Mouse (Mus musculus) induced T-regulatory cell, adult 2 months (primary cell): ENCODE results near the gene Dnm3.

ENCODE experiments used
- DNase-seq: peaks from one replicate; pipeline ENCODE4 v3.0.0-alpha.2; 2012; ENCODE audit warnings: low read depth

Gene Dnm3

DNA sequence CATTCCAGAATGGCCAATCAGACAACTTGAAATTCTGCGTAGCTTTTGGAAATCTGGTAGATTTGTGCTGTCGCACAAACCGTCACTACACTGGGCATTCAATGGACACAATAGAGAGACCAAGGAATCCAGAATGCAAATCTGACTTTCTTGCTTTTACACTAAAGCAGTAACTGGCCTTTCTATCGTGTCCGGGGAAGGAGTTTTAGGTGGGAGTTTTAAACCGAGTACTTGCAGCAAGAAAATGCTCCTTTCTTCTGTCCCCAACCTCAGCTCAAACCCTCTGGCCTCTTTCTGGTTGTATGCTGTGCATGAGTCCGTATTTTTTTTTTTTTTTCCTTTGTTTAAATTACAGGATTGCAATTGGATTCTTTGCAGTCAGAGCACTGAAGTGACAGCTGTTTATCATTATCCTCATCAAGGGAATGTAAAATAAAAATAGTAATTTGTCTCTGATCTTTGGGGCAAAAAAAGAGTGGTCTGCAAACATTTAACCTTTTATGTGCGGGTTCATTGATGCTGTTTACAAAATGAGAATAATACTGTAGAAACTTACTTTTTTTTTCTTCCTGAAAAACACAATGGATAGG is 454.1 kb downstream of the Dnm3 start:
- DNase-seq, result no peak

GRCm38 (mm10) chr1:162020766-162021165 is 457.1 kb downstream of the Dnm3 start:
- DNase-seq, result no peak

DNA sequence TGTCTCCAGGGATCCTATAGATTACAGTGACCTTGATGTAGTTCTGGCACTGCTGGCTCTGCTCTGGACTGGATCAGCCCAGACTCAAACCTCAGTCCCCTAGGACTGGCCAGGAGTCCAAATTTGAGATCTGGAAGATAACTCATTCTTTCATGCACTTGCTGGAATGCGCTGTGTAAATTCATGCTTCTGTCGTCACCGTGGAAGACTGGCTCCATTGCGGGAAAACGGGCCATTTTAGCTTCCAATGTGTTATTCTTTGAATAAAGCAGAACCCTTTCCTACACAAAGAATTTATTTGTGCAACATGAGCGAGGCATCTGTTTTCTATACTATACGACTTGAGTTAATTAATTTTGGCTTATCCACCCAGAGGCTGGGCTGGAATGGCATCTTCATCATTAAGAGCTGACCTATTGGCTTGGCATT is 457.5 kb downstream of the Dnm3 start:
- no peak for DNase-seq

- DNase-seq, result no peak
Observed at GRCm38 (mm10) chr1:162018601-162018977, 459.2 kb downstream of the Dnm3 start.

DNA sequence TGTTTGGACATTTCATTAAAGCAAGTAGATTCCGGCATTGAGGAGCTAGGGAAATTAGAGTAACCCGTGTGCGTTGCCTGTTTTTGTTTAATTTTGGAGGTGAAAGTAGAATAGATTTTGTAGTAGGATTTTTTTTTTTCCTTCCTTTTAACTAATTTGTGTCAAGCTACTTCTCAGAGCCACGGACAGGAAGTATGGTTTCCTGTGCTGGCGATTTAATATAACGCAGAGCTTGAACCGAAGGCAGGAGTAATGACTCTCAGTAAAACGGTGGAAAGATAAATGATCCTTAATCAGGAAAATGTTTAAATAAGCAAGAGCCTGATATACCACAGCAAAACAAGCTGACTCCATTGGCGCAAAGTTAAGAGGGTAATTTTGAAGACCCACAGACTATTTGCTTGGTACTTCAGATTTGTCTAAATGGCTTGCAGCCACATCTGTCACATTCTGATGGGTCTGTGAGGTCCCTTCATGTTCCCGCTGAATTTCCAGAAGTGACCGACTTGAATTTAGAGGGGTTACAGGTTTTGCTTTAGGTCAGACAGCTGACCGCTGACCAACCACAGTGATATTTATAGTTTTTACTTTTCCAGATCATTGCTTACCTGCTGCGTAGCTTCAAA is 459.7 kb downstream of the Dnm3 start:
- no peak for DNase-seq

GRCm38 (mm10) chr1:162016982-162017381 is 460.9 kb downstream of the Dnm3 start:
- no peak for DNase-seq

GRCm38 (mm10) chr1:162015247-162015862 is 462.5 kb downstream of the Dnm3 start:
- no peak for DNase-seq

DNA sequence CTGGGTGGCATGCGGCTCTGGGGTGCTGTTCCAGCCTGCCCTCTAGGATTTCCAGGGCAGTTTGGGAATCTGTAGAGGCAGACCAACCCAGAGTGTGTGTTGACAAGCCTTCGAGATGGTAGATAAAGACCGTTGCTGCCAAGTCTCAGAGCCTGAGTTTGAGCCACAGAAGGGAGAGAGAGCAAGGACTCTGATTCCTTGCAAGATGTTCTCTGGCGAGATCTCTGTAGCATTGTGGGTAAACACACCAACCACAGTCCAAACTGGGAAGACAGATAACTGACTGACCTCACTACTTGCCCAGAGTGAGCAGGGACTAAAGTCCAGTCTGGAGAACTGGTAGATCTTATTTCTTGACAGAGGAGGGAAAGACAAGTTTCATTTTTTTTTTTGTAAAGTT is 464.3 kb downstream of the Dnm3 start:
- DNase-seq, result no peak

DNA sequence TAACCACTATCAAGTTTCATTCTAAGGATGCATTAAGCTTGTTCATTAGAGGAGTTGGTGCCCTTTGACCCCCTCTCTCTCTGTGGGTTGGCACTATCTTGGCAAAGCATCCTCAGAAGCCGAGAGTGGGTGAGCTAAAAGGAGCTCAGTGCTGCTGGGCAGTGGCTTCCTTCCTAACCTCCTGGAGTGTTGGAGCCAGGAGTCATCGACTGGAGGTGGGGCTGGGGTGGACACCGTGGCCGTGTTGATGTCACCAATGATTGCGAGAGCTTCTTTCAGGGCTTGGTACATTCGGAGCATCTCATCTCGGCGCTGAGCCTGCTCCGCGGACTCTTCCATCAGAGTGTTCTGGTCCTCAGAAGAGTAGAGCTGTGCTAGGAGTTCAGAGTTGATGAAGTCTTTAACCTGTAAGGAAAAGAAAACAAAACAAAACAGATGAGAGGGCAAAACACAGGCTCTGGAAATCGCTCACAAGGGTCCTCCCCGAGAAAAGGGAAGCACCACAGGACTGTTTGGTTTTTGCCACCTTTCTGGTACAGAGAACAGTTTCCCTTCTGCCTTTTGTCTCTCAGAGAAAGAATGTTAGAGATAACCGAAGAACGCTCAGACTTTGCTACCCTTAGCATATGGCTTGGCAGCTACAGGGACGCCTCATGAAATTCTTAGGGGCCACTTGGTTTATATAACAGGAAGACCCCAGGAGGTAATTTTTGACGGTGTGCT is 466.1 kb downstream of the Dnm3 start:
- no peak for DNase-seq

- DNase-seq, result no peak
Observed at GRCm38 (mm10) chr1:162009086-162009485, 468.7 kb downstream of the Dnm3 start.

DNA sequence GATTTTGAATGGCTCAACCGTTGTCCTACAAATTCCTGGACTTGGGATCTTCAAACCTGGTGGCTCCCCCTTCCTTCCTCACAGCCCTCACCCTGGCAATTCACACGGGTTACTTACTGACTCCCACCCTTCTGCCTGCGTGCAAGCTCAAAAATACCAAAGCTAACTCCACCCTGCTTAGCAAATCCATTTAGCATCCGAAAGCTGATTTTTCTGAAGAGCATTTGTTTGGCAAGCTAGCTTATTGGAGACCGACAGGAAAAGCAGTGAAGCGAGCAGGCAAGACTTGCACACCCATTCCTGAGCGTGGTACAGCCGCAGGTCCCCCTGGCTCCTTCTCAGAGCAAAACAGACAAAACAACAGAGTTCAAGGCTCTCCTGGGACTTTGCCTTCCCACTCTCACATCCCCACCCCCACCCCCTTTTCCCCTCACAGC is 469.2 kb downstream of the Dnm3 start:
- no peak for DNase-seq

DNA sequence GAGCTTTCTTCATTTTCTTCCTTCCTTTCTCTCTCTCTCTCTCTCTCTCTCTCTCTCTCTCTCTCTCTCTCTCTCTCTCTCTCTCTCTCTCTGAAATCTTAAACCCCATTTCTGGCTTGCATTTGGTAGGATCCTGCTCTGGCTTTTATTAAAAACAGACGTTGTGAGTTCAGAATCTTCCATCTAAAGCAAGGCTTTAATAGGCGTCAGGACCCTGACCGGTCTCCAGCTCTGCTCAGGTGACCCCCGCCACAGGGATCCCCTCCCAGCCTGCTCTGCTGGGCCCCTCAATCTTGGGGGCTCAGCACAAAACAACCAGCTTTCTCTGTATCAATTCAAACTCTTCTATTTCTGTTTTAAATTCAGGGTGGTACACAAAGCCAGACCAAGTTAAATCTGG is 469.6 kb downstream of the Dnm3 start:
- no peak for DNase-seq

GRCm38 (mm10) chr1:162006109-162006508 is 471.7 kb downstream of the Dnm3 start:
- no peak for DNase-seq

- DNase-seq, result no peak
Observed at GRCm38 (mm10) chr1:162004821-162005770, 472.7 kb downstream of the Dnm3 start.

DNA sequence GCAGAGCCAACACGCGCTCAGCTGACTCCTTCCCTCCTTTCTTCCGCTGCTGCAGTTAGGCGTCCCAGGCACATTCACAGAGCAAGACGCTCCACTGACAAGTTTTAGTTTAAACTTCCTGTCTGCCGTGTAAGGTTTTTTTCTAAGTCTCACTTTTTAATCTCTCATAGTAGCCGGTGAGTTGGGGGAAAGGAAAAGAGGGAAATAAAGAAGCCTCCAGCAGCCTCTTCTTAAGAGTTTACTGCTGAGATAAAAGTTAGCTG is 473.4 kb downstream of the Dnm3 start:
- no peak for DNase-seq

- no peak for DNase-seq
Observed at GRCm38 (mm10) chr1:162003729-162004517, 473.9 kb downstream of the Dnm3 start.

GRCm38 (mm10) chr1:162001328-162001727 is 476.5 kb downstream of the Dnm3 start:
- DNase-seq, result no peak

DNA sequence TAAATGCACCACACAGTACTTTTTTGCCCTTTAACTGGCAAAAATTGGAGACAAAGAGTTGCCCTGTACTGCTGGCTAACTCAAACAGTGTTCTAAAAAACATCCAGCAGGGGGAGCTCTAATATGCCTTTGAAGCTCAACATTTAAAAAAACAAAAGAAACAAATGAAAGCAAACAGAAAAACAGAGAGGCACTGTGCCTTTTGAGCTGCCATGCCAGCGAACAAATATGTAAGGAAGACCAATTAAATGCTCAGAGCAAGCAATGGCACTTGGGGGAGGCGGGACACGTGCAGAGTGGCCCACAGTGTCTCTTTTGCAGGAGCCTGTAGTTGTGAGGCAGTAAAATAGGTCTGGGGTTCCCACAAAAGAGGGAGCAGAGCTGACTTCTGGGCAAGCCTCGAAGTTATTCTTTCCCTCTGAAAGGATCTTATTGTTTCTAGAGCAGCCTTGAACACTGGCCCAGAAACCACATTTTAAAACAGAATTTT is 477.9 kb downstream of the Dnm3 start:
- peak; percentile 85 for DNase-seq

GRCm38 (mm10) chr1:161999338-161999737 is 478.5 kb downstream of the Dnm3 start:
- no peak for DNase-seq

DNA sequence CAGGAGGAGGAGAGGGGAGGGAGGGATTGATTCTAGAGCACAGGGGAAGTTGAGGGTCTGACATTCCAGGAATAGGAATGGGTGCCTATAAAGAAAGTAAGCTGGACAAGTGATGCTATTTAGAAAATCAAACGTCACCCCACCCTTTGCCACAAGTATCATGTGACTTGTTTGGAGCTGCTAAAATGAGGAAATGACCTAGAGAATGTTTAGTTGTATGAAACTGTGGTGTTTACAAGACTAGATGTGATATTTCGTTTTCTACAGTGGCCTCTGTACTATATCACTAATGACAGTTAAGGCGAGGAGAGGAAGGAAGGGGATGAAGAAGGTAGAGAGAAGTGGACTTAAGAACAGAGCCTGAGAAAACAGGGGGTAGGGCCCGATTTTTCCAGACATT is 479.1 kb downstream of the Dnm3 start:
- peak; percentile 9 for DNase-seq

DNA sequence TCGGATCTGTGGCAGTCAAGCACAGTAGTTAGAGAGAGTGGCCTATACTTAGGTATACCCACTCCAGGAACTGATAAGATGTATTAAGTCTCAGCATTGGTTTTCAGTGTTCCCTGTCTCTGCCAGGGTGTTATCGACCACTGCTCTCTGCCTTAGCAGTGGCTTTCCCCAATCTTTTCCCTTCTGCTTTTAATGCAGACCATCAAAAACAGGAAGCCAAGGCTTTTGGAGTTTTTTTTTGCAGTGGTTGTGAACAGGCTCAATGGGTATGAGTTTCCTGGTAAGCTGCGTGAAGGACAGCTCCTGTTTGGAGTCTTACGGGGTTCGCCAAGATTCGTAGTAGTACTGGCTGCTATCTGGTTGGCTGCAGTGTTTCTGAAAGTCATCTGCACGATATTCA is 485.4 kb downstream of the Dnm3 start:
- no peak for DNase-seq
